Mouse (Mus musculus): Measurements from ENCODE around the gene Pip5k1b.
A peak's percentile ranks its signal among the peaks of the same experiment; 100 is the strongest.

Gene Pip5k1b

DNA sequence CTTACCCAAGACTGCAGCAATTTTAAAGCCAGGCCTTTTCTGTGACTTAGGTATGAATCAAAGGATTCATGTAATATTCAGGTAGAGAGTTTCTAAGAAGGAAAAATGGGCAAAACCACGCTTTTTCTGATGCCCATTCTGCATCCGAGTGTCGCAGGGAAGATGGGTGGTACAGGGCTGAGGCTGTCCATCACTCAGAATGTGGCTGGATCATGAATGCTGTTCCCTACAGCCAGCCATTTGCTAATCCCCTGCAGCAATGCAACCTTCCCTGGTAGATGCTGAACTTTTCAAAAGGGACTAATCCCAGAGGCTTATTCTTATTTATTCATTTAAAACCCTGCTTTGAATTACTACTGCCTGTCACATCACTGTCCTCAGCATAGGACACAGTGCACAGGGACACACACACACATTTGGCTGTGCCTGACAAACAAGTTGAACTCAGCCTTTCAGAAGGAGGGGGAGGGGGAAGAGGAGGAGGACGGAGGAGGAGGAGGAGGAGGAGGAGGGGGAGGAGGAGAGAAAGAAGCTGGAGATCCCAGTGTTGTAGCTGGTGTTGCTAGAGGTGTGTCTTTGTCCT lies 71.0 kb downstream of the Pip5k1b start:
- Histone ChIP-seq H3K27me3 (ENCODE audit: control insufficient read depth, insufficient read depth, low read length, poor library complexity, severe bottlenecking) (no peaks in the 10 kb centered on the region), H3K36me3 (ENCODE audit: control insufficient read depth, insufficient read depth, low read length, poor library complexity, severe bottlenecking) (no peaks in the 10 kb centered on the region)
- DNase-seq (ENCODE audit: low read depth, low spot score), result no peak

DNA sequence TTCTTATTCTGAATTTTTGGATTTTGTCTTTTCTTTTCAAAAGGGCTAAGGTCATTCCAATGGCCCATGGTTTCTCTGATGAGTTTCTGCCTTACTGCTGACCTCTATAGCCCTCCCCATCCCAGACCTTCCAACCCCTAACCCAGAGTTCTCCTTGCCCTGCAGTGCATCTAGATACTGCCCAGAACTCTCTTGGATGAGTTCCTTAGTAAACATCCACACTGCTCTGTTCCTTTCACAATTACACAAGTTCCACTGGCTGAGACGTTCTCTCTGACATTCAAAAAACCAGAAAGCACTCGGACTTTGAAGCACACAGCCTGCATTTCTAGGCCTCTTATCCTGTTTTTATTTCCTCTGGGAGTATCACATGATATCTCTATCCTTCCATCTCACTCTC lies 74.8 kb downstream of the Pip5k1b start:
- no peaks in the 10 kb centered on the region for H3K36me3 ChIP-seq (ENCODE audit: control insufficient read depth, insufficient read depth, low read length, poor library complexity, severe bottlenecking)
- no peak for DNase-seq (ENCODE audit: low read depth, low spot score)
- no peaks in the 10 kb centered on the region for H3K27me3 ChIP-seq (ENCODE audit: control insufficient read depth, insufficient read depth, low read length, poor library complexity, severe bottlenecking)

- H3K36me3 ChIP-seq (ENCODE audit: control insufficient read depth, insufficient read depth, low read length, poor library complexity, severe bottlenecking), result no peaks in the 10 kb centered on the region
- DNase-seq (ENCODE audit: low read depth, low spot score), result peak; percentile 96
- H3K27me3 ChIP-seq (ENCODE audit: control insufficient read depth, insufficient read depth, low read length, poor library complexity, severe bottlenecking), result no peaks in the 10 kb centered on the region
These were observed 78.5 kb downstream of the Pip5k1b start, which contains the start of gene Fam122a for GRCm38 (mm10) chr19:24476929-24477882. Gene Fam122a, minus strand, starts transcription at chr19:24477356.

- Histone ChIP-seq H3K36me3 (ENCODE audit: control insufficient read depth, insufficient read depth, low read length, poor library complexity, severe bottlenecking) (no peaks in the 10 kb centered on the region), H3K27me3 (ENCODE audit: control insufficient read depth, insufficient read depth, low read length, poor library complexity, severe bottlenecking) (no peaks in the 10 kb centered on the region)
- DNase-seq (ENCODE audit: low read depth, low spot score), result peak; percentile 78
These were observed 79.2 kb downstream of the Pip5k1b start for GRCm38 (mm10) chr19:24476461-24476860.

- Histone ChIP-seq H3K36me3 (ENCODE audit: control insufficient read depth, insufficient read depth, low read length, poor library complexity, severe bottlenecking) (no peaks in the 10 kb centered on the region), H3K27me3 (ENCODE audit: control insufficient read depth, insufficient read depth, low read length, poor library complexity, severe bottlenecking) (no peaks in the 10 kb centered on the region)
- DNase-seq (ENCODE audit: low read depth, low spot score), result no peak
These were observed 80.4 kb downstream of the Pip5k1b start for GRCm38 (mm10) chr19:24475281-24475680.

GRCm38 (mm10) chr19:24472512-24472911 lies 83.2 kb downstream of the Pip5k1b start:
- DNase-seq (ENCODE audit: low read depth, low spot score), result no peak
- no peaks in the 10 kb centered on the region for H3K27me3 ChIP-seq (ENCODE audit: control insufficient read depth, insufficient read depth, low read length, poor library complexity, severe bottlenecking)
- H3K36me3 ChIP-seq (ENCODE audit: control insufficient read depth, insufficient read depth, low read length, poor library complexity, severe bottlenecking), result no peaks in the 10 kb centered on the region

DNA sequence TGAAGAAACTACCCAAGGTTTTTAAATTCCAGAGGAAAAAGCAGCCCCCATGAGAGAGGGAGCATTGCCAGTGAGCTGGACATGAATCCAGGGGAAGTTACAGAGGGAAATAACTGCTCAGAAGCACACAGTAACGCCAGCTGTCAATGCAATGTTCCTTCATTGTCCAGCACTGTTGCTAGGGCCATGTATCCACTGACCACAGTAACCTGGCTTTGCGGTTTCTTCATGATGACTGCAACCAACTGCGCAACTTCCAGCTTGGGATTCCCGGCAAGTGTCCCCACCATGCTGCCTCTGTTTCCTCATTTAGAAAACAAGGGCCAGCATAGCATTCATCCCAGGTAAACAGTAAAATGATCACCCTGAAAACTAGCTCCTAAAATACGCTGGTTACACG lies 84.1 kb downstream of the Pip5k1b start:
- H3K36me3 ChIP-seq (ENCODE audit: control insufficient read depth, insufficient read depth, low read length, poor library complexity, severe bottlenecking), result no peaks in the 10 kb centered on the region
- H3K27me3 ChIP-seq (ENCODE audit: control insufficient read depth, insufficient read depth, low read length, poor library complexity, severe bottlenecking), result no peaks in the 10 kb centered on the region
- DNase-seq (ENCODE audit: low read depth, low spot score), result no peak

DNA sequence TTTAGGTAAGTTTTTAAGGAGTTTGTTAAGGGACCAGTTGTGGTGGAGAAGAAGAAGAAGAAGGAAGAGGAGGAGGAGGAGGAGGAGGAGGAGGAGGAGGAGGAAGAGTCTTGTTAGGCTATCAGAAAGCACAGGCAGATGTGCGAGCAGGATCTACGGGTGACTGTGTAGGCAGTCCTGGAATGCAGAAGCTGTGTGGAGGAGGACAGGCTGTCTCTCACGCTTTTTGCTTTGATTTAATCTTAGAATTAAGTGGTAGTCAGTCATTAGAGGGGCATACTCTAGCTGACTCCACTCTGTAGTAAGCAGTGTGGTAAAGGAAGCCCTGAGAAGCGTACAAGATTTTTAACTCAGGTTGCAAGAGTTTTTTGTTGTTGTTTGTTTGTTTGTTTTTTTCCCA lies 86.5 kb downstream of the Pip5k1b start:
- Histone ChIP-seq H3K36me3 (ENCODE audit: control insufficient read depth, insufficient read depth, low read length, poor library complexity, severe bottlenecking) (no peaks in the 10 kb centered on the region), H3K27me3 (ENCODE audit: control insufficient read depth, insufficient read depth, low read length, poor library complexity, severe bottlenecking) (no peaks in the 10 kb centered on the region)
- no peak for DNase-seq (ENCODE audit: low read depth, low spot score)

- H3K36me3 ChIP-seq (ENCODE audit: control insufficient read depth, insufficient read depth, low read length, poor library complexity, severe bottlenecking), result no peaks in the 10 kb centered on the region
- H3K27me3 ChIP-seq (ENCODE audit: control insufficient read depth, insufficient read depth, low read length, poor library complexity, severe bottlenecking), result no peaks in the 10 kb centered on the region
- no peak for DNase-seq (ENCODE audit: low read depth, low spot score)
These were observed 87.1 kb downstream of the Pip5k1b start for GRCm38 (mm10) chr19:24468616-24469015.

DNA sequence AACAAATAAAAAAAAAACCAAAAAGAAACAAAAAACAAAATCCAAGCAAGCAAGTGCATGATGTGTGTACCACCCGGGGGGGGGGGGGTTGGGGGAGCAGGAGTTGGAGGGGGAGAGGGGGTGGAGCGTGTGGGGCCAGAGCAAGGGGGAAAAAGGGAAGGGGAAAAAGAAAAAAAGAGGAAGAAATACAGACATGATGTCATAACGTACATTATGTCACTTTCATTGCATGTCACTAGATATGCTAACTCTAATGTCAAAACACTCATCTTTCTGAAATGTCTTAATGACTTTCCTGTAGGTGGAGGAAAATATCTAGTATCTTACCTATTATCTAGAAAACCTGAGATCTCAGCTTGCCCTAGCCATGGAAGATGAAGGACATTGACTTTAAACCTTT lies 92.7 kb downstream of the Pip5k1b start:
- H3K27me3 ChIP-seq (ENCODE audit: control insufficient read depth, insufficient read depth, low read length, poor library complexity, severe bottlenecking), result no peaks in the 10 kb centered on the region
- no peaks in the 10 kb centered on the region for H3K36me3 ChIP-seq (ENCODE audit: control insufficient read depth, insufficient read depth, low read length, poor library complexity, severe bottlenecking)
- DNase-seq (ENCODE audit: low read depth, low spot score), result no peak

GRCm38 (mm10) chr19:24456591-24457231 lies 99.0 kb downstream of the Pip5k1b start:
- DNase-seq (ENCODE audit: low read depth, low spot score), result no peak
- Histone ChIP-seq H3K36me3 (ENCODE audit: control insufficient read depth, insufficient read depth, low read length, poor library complexity, severe bottlenecking) (no peaks in the 10 kb centered on the region), H3K27me3 (ENCODE audit: control insufficient read depth, insufficient read depth, low read length, poor library complexity, severe bottlenecking) (no peaks in the 10 kb centered on the region)

DNA sequence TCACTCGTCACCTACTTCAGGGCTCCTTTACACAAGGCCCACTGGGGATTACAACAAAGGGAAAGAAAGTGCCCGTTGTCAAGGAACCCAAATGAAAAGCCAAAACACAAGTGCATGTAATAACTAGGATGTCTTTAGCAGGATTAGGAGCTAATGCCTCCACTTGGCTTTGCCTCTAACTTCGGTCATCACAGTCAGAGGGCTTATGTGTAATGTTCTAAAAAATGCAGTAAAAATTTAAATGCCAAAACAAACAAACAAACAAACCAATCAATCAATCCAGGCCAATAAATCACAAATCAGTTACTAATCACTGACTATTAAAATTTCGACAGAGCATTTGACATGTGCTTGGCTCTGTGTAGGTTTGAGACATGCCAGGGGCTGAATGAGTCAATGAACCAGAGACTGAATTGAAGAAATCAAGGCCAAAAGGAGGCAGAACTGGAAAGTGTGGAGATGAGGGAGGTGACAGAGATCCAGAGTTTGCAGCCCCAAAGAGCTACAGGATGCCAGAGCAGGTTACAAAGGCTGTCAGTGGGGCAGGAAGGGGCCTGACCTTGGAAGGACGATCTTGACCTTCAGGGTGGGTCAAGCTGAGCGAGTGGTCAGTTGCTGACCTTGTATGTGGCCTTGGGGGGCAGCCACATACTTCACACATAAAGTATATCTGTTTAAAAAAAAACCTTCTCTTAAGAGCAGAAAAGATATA lies 100.3 kb downstream of the Pip5k1b start:
- Histone ChIP-seq H3K36me3 (ENCODE audit: control insufficient read depth, insufficient read depth, low read length, poor library complexity, severe bottlenecking) (no peaks in the 10 kb centered on the region), H3K27me3 (ENCODE audit: control insufficient read depth, insufficient read depth, low read length, poor library complexity, severe bottlenecking) (no peaks in the 10 kb centered on the region)
- DNase-seq (ENCODE audit: low read depth, low spot score), result no peak

- no peaks in the 10 kb centered on the region for H3K36me3 ChIP-seq (ENCODE audit: control insufficient read depth, insufficient read depth, low read length, poor library complexity, severe bottlenecking)
- no peaks in the 10 kb centered on the region for H3K27me3 ChIP-seq (ENCODE audit: control insufficient read depth, insufficient read depth, low read length, poor library complexity, severe bottlenecking)
- no peak for DNase-seq (ENCODE audit: low read depth, low spot score)
These were observed 101.2 kb downstream of the Pip5k1b start for GRCm38 (mm10) chr19:24454451-24454850.

DNA sequence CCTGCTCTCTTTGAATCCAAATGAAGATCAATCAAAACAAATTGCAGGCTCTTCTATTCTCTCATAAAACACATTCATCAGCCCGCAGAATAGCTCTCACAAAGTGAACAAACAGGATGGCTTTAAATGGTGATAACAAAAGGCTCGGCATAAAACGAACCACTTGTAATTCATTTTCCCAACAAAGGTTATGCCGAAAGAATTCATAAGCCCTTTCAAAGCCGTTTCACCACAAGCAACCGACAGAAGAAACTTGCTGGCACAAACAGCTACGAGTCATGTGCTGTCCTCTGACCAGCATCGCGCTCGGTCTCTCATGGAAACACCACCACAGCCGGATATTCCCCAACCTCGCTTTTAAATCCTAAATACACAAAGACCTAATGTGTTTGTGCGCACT lies 102.3 kb downstream of the Pip5k1b start:
- no peaks in the 10 kb centered on the region for H3K36me3 ChIP-seq (ENCODE audit: control insufficient read depth, insufficient read depth, low read length, poor library complexity, severe bottlenecking)
- no peaks in the 10 kb centered on the region for H3K27me3 ChIP-seq (ENCODE audit: control insufficient read depth, insufficient read depth, low read length, poor library complexity, severe bottlenecking)
- DNase-seq (ENCODE audit: low read depth, low spot score), result no peak

All from splenic B cell, adult 2 months (primary cell).